Mouse (Mus musculus): ENCODE data around the gene Slc3a1. TPM values are rescaled to one million over a fixed set of nuclear protein-coding genes. Genes with fewer than 3 reads are reported as not detected.

Gene Slc3a1
- polyA plus RNA-seq, 1 experiment from 2014 or later, result 0.36 TPM

GRCm38 (mm10) chr17:85018794-85019193 lies 9.4 kb upstream of the Slc3a1 start:
- no peak for ATAC-seq (replicated peaks)
- H3K36me3 ChIP-seq, result no peaks in the 10 kb centered on the region
- WGBS, result 86% methylated on average over 5 of the region's 5 CpGs
- H3K4me3 ChIP-seq, result no peak overlapping the region
- H3K27me3 ChIP-seq, result no peaks in the 10 kb centered on the region
- H3K4me2 ChIP-seq (replicated peaks), result no peak overlapping the region
- no peaks in the 10 kb centered on the region for H3K9me3 ChIP-seq
- H3K9ac ChIP-seq (replicated peaks), result no peak overlapping the region
- no peaks in the 10 kb centered on the region for H3K4me1 ChIP-seq
- H3K27ac ChIP-seq (replicated peaks), result no peak overlapping the region

DNA sequence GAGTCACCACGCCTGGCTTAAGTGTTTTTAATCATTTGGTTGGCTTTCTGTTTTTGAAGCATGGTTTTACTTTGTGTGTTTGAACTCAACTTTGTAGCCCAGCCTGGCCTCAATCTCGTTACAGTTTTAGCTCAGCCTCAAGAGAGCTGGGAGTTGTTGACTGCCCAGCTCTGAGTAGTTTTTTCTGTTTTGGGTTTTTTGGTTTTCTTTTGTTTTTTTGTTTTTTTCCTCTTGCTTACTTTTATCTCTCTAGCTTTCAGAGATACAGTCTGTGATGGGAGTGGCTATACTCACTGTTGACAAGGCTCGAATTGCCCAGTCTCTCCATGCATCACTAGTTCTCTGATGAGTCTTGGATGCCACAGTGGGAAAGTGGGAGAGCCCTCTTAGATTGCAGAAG lies 7.8 kb upstream of the Slc3a1 start:
- no peaks in the 10 kb centered on the region for H3K36me3 ChIP-seq
- no peaks in the 10 kb centered on the region for H3K9me3 ChIP-seq
- no peak overlapping the region for H3K9ac ChIP-seq (replicated peaks)
- H3K27ac ChIP-seq (replicated peaks), result no peak overlapping the region
- H3K27me3 ChIP-seq, result no peaks in the 10 kb centered on the region
- no peak for ATAC-seq (replicated peaks)
- H3K4me3 ChIP-seq, result no peak overlapping the region
- no peak overlapping the region for H3K4me2 ChIP-seq (replicated peaks)
- no peaks in the 10 kb centered on the region for H3K4me1 ChIP-seq
- 91% methylated on average over 3 of the region's 3 CpGs for WGBS

- Histone ChIP-seq H3K9ac (replicated peaks) (no peak overlapping the region), H3K27me3 (no peaks in the 10 kb centered on the region), H3K36me3 (no peaks in the 10 kb centered on the region), H3K4me3 (no peak overlapping the region), H3K4me1 (no peaks in the 10 kb centered on the region), H3K4me2 (replicated peaks) (no peak overlapping the region), H3K27ac (replicated peaks) (no peak overlapping the region), H3K9me3 (no peaks in the 10 kb centered on the region)
- ATAC-seq (replicated peaks), result peak; percentile 58
- 58% methylated on average over 22 of the region's 22 CpGs for WGBS
Observed at GRCm38 (mm10) chr17:85023247-85024167, 4.7 kb upstream of the Slc3a1 start.

DNA sequence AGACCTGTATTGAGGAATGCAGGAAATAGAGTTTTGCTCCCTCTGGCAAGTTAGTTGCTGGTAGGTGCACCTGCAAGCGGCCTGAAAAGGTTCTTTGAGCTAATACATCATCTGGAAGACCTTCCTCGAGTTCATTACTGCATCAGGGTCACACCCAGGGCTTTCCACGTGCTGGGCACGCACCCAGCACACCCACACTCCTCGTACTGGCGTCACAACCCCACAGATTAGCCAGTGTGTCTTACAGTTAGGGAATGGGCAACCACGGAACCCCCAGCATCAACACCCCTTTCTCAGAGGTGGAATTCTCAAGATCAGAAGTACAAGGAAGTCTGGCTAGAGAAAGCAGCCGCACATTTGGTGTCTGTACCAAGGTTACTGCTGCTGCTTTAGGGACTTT lies 3.9 kb upstream of the Slc3a1 start:
- H3K36me3 ChIP-seq, result no peaks in the 10 kb centered on the region
- WGBS, result 94% methylated on average over 8 of the region's 8 CpGs
- no peak overlapping the region for H3K4me2 ChIP-seq (replicated peaks)
- no peaks in the 10 kb centered on the region for H3K27me3 ChIP-seq
- H3K4me1 ChIP-seq, result no peaks in the 10 kb centered on the region
- no peak overlapping the region for H3K27ac ChIP-seq (replicated peaks)
- H3K4me3 ChIP-seq, result no peak overlapping the region
- no peak for ATAC-seq (replicated peaks)
- no peak overlapping the region for H3K9ac ChIP-seq (replicated peaks)
- H3K9me3 ChIP-seq, result no peaks in the 10 kb centered on the region

GRCm38 (mm10) chr17:85025151-85025550 lies 3.0 kb upstream of the Slc3a1 start:
- Histone ChIP-seq H3K4me2 (replicated peaks) (no peak overlapping the region), H3K4me3 (no peak overlapping the region), H3K9ac (replicated peaks) (no peak overlapping the region), H3K27ac (replicated peaks) (no peak overlapping the region), H3K9me3 (no peaks in the 10 kb centered on the region), H3K27me3 (no peaks in the 10 kb centered on the region), H3K4me1 (no peaks in the 10 kb centered on the region), H3K36me3 (no peaks in the 10 kb centered on the region)
- no peak for ATAC-seq (replicated peaks)
- 89% methylated on average over 6 of the region's 6 CpGs for WGBS

DNA sequence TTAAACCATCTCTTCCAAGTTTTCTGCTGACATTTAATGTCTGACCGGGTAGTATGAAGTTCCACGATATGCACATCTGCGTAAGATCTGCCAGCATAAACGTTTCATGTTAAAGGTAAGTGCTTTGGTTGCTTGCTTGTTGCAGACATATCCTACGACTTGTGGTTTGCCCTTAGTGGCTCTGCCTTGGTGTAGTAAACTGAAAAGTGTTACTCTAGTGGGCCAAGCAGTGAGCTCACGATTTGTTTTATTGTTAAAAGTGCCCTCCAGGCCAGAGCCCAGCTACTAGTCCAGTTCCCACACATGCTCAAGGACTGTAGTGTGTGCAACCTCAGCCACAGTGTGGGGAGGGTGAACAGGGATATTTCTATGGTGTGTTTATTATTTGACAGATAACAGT lies 1.7 kb upstream of the Slc3a1 start:
- H3K4me1 ChIP-seq, result no peaks in the 10 kb centered on the region
- no peaks in the 10 kb centered on the region for H3K9me3 ChIP-seq
- no peak overlapping the region for H3K4me3 ChIP-seq
- no peak for ATAC-seq (replicated peaks)
- WGBS, result 91% methylated on average over 6 of the region's 6 CpGs
- H3K4me2 ChIP-seq (replicated peaks), result no peak overlapping the region
- no peaks in the 10 kb centered on the region for H3K36me3 ChIP-seq
- no peak overlapping the region for H3K27ac ChIP-seq (replicated peaks)
- no peaks in the 10 kb centered on the region for H3K27me3 ChIP-seq
- H3K9ac ChIP-seq (replicated peaks), result no peak overlapping the region

GRCm38 (mm10) chr17:85027247-85027646 lies 929 bp upstream of the Slc3a1 start:
- Histone ChIP-seq H3K27me3 (no peaks in the 10 kb centered on the region), H3K4me1 (no peaks in the 10 kb centered on the region), H3K36me3 (no peaks in the 10 kb centered on the region), H3K4me3 (no peak overlapping the region), H3K4me2 (replicated peaks) (no peak overlapping the region), H3K9me3 (no peaks in the 10 kb centered on the region), H3K27ac (replicated peaks) (no peak overlapping the region), H3K9ac (replicated peaks) (no peak overlapping the region)
- 85% methylated on average over 3 of the region's 3 CpGs for WGBS
- no peak for ATAC-seq (replicated peaks)

GRCm38 (mm10) chr17:85028797-85029196 lies 621 bp downstream of the Slc3a1 start:
- Histone ChIP-seq H3K9ac (replicated peaks) (no peak overlapping the region), H3K27ac (replicated peaks) (no peak overlapping the region), H3K27me3 (no peaks in the 10 kb centered on the region), H3K4me1 (no peaks in the 10 kb centered on the region), H3K36me3 (no peaks in the 10 kb centered on the region), H3K4me2 (replicated peaks) (no peak overlapping the region), H3K4me3 (no peak overlapping the region), H3K9me3 (no peaks in the 10 kb centered on the region)
- ATAC-seq (replicated peaks), result no peak
- 94% methylated on average over 10 of the region's 10 CpGs for WGBS

- no peak overlapping the region for H3K27ac ChIP-seq (replicated peaks)
- H3K27me3 ChIP-seq, result no peaks in the 10 kb centered on the region
- H3K4me3 ChIP-seq, result no peak overlapping the region
- no peak overlapping the region for H3K4me2 ChIP-seq (replicated peaks)
- no peaks in the 10 kb centered on the region for H3K9me3 ChIP-seq
- no peaks in the 10 kb centered on the region for H3K4me1 ChIP-seq
- H3K36me3 ChIP-seq, result no peaks in the 10 kb centered on the region
- WGBS, result 83% methylated on average over 5 of the region's 5 CpGs
- H3K9ac ChIP-seq (replicated peaks), result no peak overlapping the region
- ATAC-seq (replicated peaks), result no peak
Observed at GRCm38 (mm10) chr17:85030651-85031050, 2.5 kb downstream of the Slc3a1 start.

GRCm38 (mm10) chr17:85033087-85033486 lies 4.9 kb downstream of the Slc3a1 start:
- ATAC-seq (replicated peaks), result no peak
- H3K36me3 ChIP-seq, result no peaks in the 10 kb centered on the region
- H3K27ac ChIP-seq (replicated peaks), result no peak overlapping the region
- no peaks in the 10 kb centered on the region for H3K4me1 ChIP-seq
- no peak overlapping the region for H3K4me2 ChIP-seq (replicated peaks)
- H3K9me3 ChIP-seq, result no peaks in the 10 kb centered on the region
- H3K9ac ChIP-seq (replicated peaks), result no peak overlapping the region
- 88% methylated on average over 3 of the region's 3 CpGs for WGBS
- H3K27me3 ChIP-seq, result no peaks in the 10 kb centered on the region
- no peak overlapping the region for H3K4me3 ChIP-seq

- Histone ChIP-seq H3K4me1 (no peaks in the 10 kb centered on the region), H3K27ac (replicated peaks) (no peak overlapping the region), H3K9me3 (no peaks in the 10 kb centered on the region), H3K4me3 (no peak overlapping the region), H3K9ac (replicated peaks) (no peak overlapping the region), H3K27me3 (no peaks in the 10 kb centered on the region), H3K36me3 (no peaks in the 10 kb centered on the region), H3K4me2 (replicated peaks) (no peak overlapping the region)
- 61% methylated on average over 11 of the region's 11 CpGs for WGBS
- ATAC-seq (replicated peaks), result no peak
Observed at GRCm38 (mm10) chr17:85034068-85034467, 5.9 kb downstream of the Slc3a1 start.

GRCm38 (mm10) chr17:85037855-85038254 lies 9.7 kb downstream of the Slc3a1 start:
- Histone ChIP-seq H3K36me3 (no peaks in the 10 kb centered on the region), H3K27ac (replicated peaks) (no peak overlapping the region), H3K9me3 (no peaks in the 10 kb centered on the region), H3K9ac (replicated peaks) (no peak overlapping the region), H3K4me3 (no peak overlapping the region), H3K4me2 (replicated peaks) (no peak overlapping the region), H3K27me3 (no peaks in the 10 kb centered on the region), H3K4me1 (no peaks in the 10 kb centered on the region)
- WGBS, result 85% methylated on average over 5 of the region's 5 CpGs
- ATAC-seq (replicated peaks), result no peak

- Histone ChIP-seq H3K27me3 (no peaks in the 10 kb centered on the region), H3K27ac (replicated peaks) (no peak overlapping the region), H3K4me2 (replicated peaks) (no peak overlapping the region), H3K36me3 (no peaks in the 10 kb centered on the region), H3K4me1 (no peaks in the 10 kb centered on the region), H3K9ac (replicated peaks) (no peak overlapping the region), H3K4me3 (no peak overlapping the region), H3K9me3 (no peaks in the 10 kb centered on the region)
- WGBS, result 82% methylated on average over 4 of the region's 4 CpGs
- no peak for ATAC-seq (replicated peaks)
Observed at GRCm38 (mm10) chr17:85038311-85038710, 10.1 kb downstream of the Slc3a1 start.
